25 mouse cellular contexts compared by ENCODE assay signal in genomic region chr7:108957734-108958133, GRCm38 (mm10). TPM values are rescaled to one million over a fixed set of nuclear protein-coding genes. Genes with fewer than 3 reads are reported as not detected.
"Had no signal": no experiment of that assay in that cellular context is flagged by ENCODE, and none has a peak within 500 bp of the region (broad histone marks: within the 10 kb centered on the region; RNA-seq: fewer than 3 reads in every experiment).

No protein-coding gene starts in this region.

- H3K27ac ChIP-seq: heart, embryonic 10.5 days; hindbrain, embryonic 10.5 days; hindbrain, embryonic 12.5 days; hindbrain, embryonic 14.5 days; intestine, embryonic 15.5 days; layer of hippocampus, adult 2 months; left cerebral cortex, adult 2 months; limb, embryonic 10.5 days; limb, embryonic 12.5 days had no signal

- H3K4me3 ChIP-seq: heart, embryonic 10.5 days; heart, embryonic 12.5 days; hindbrain, embryonic 10.5 days; hindbrain, embryonic 12.5 days; intestine, embryonic 15.5 days; layer of hippocampus, adult 2 months; left cerebral cortex, adult 2 months; limb, embryonic 10.5 days; limb, embryonic 12.5 days had no signal

- H3K4me1 ChIP-seq: heart, embryonic 10.5 days; heart, embryonic 12.5 days; hindbrain, embryonic 10.5 days; hindbrain, embryonic 12.5 days; intestine, embryonic 15.5 days; limb, embryonic 10.5 days; limb, embryonic 12.5 days had no signal

- H3K9ac ChIP-seq: heart, embryonic 12.5 days; hindbrain, embryonic 12.5 days; hindbrain, embryonic 14.5 days; intestine, embryonic 15.5 days; limb, embryonic 12.5 days had no signal

- H3K9me3 ChIP-seq: heart, embryonic 10.5 days; heart, embryonic 12.5 days; hindbrain, embryonic 10.5 days; hindbrain, embryonic 12.5 days; intestine, embryonic 15.5 days; limb, embryonic 10.5 days; limb, embryonic 12.5 days had no signal

- ATAC-seq: hindbrain, embryonic 16.5 days; inflammation-experienced regulatory T-cells, adult 6 months; intestine, embryonic 15.5 days; intestine, postnatal 0 days had no signal

- H3K36me3 ChIP-seq: heart, embryonic 10.5 days; heart, embryonic 12.5 days; hindbrain, embryonic 10.5 days; hindbrain, embryonic 12.5 days; intestine, embryonic 15.5 days; limb, embryonic 10.5 days; limb, embryonic 12.5 days had no signal

- DNase-seq: gastrocnemius, postnatal 14 days; gastrocnemius, postnatal 36 days; heart, adult 18-20 months; heart, postnatal 10 days; heart, postnatal 4 days; kidney, adult 18-20 months; kidney, adult 8-10 months; kidney, postnatal 10 days; kidney, postnatal 25 days; kidney, postnatal 4 days; liver had no signal

RNA-seq across cellular contexts. Expression of gene Nlrp10, which starts 27.8 kb away (rescaled TPM):
- polyA plus RNA-seq: hindbrain, embryonic 10.5 days; hindbrain, embryonic 12.5 days; hindbrain, embryonic 14.5 days; kidney, embryonic 14.5 days had no signal
